Mouse (Mus musculus): ENCODE measurements around the gene Wdr90. TPM values are rescaled to one million over a fixed set of nuclear protein-coding genes. Genes with fewer than 3 reads are reported as not detected.

Wdr90 gene
- 21.2 TPM for polyA plus RNA-seq (2015; fragmentation: Illumina TruSeq; extraction: RNeasy Lipid Tissue Mini Kit (QIAGEN cat#74804); ENCODE audit: low read depth, low replicate concordance)

GRCm38 (mm10) chr17:25860832-25861703 is at the start of gene Wdr90:
Wdr90 (minus strand) TSS chr17:25861501.

GRCm38 (mm10) chr17:25880196-25880910 is 19.1 kb upstream of the Wdr90 start, which contains the start of gene Wfikkn1:
Wfikkn1 (minus strand) TSS chr17:25880858.

GRCm38 (mm10) chr17:25874721-25875170 is 13.4 kb upstream of the Wdr90 start, which contains the start of gene Mettl26:
Mettl26 (plus strand) TSS chr17:25875074.

GRCm38 (mm10) chr17:25868601-25869191 is 7.4 kb upstream of the Wdr90 start, which contains the start of gene Mcrip2:
Mcrip2 (minus strand) TSS chr17:25868764.

GRCm38 (mm10) chr17:25844396-25844901 is 16.9 kb downstream of the Wdr90 start, which contains the start of gene Rhot2:
Rhot2 (minus strand) TSS chr17:25844851.

GRCm38 (mm10) chr17:25841117-25841880 is 20.0 kb downstream of the Wdr90 start, which contains the start of gene Gm20683:
Gm20683 (minus strand) TSS chr17:25841763.

GRCm38 (mm10) chr17:25837076-25837410 is 24.3 kb downstream of the Wdr90 start, which contains the start of gene Rhbdl1:
Rhbdl1 (minus strand) TSS chr17:25837295.

GRCm38 (mm10) chr17:25833291-25833663 is 28.0 kb downstream of the Wdr90 start, which contains the start of gene Stub1:
Stub1 (minus strand) TSS chr17:25833404.

GRCm38 (mm10) chr17:25828712-25829557 is 32.4 kb downstream of the Wdr90 start, which contains the start of gene Jmjd8:
Jmjd8 (plus strand) TSS chr17:25828867.

GRCm38 (mm10) chr17:25823452-25823851 is 37.8 kb downstream of the Wdr90 start, which contains the start of gene Wdr24:
Wdr24 (plus strand) TSS chr17:25823627.

GRCm38 (mm10) chr17:25808789-25809605 is 52.3 kb downstream of the Wdr90 start, which contains the start of gene Fbxl16:
Fbxl16 (plus strand) TSS chr17:25809085.

GRCm38 (mm10) chr17:25796951-25797369 is 64.3 kb downstream of the Wdr90 start, which contains the start of gene Metrn:
Metrn (minus strand) TSS chr17:25797136.

GRCm38 (mm10) chr17:25795609-25796092 is 65.7 kb downstream of the Wdr90 start, which contains the start of gene AC134908.4:
AC134908.4 (minus strand) TSS chr17:25795659.

Other genes starting within 250 kb of the Wdr90 start
- 297 TPM for gene Gng13, start 144.3 kb downstream of the Wdr90 start, polyA plus RNA-seq (2015; fragmentation: Illumina TruSeq; extraction: RNeasy Lipid Tissue Mini Kit (QIAGEN cat#74804); ENCODE audit: low read depth, low replicate concordance)
- 1.5 TPM for gene Chtf18, start 134.1 kb downstream of the Wdr90 start, polyA plus RNA-seq (2015; fragmentation: Illumina TruSeq; extraction: RNeasy Lipid Tissue Mini Kit (QIAGEN cat#74804); ENCODE audit: low read depth, low replicate concordance)
- gene Rpusd1, start 133.8 kb downstream of the Wdr90 start, polyA plus RNA-seq (2015; fragmentation: Illumina TruSeq; extraction: RNeasy Lipid Tissue Mini Kit (QIAGEN cat#74804); ENCODE audit: low read depth, low replicate concordance) = 78.9 TPM
- 0.33 TPM for gene Mslnl, start 125.5 kb downstream of the Wdr90 start, polyA plus RNA-seq (2015; fragmentation: Illumina TruSeq; extraction: RNeasy Lipid Tissue Mini Kit (QIAGEN cat#74804); ENCODE audit: low read depth, low replicate concordance)
- 2.9 TPM for gene Msln, start 107.1 kb downstream of the Wdr90 start, polyA plus RNA-seq (2015; fragmentation: Illumina TruSeq; extraction: RNeasy Lipid Tissue Mini Kit (QIAGEN cat#74804); ENCODE audit: low read depth, low replicate concordance)
- 32.3 TPM for gene Narfl, start 87.7 kb downstream of the Wdr90 start, polyA plus RNA-seq (2015; fragmentation: Illumina TruSeq; extraction: RNeasy Lipid Tissue Mini Kit (QIAGEN cat#74804); ENCODE audit: low read depth, low replicate concordance)
- gene Haghl, start 75.8 kb downstream of the Wdr90 start, polyA plus RNA-seq (2015; fragmentation: Illumina TruSeq; extraction: RNeasy Lipid Tissue Mini Kit (QIAGEN cat#74804); ENCODE audit: low read depth, low replicate concordance) = 139 TPM
- 0.62 TPM for gene Ccdc78, start 74.9 kb downstream of the Wdr90 start, polyA plus RNA-seq (2015; fragmentation: Illumina TruSeq; extraction: RNeasy Lipid Tissue Mini Kit (QIAGEN cat#74804); ENCODE audit: low read depth, low replicate concordance)
- gene Fam173a, start 68.6 kb downstream of the Wdr90 start, polyA plus RNA-seq (2015; fragmentation: Illumina TruSeq; extraction: RNeasy Lipid Tissue Mini Kit (QIAGEN cat#74804); ENCODE audit: low read depth, low replicate concordance) = 88.4 TPM
- 1.7 TPM for gene AC134908.4, start 65.8 kb downstream of the Wdr90 start, polyA plus RNA-seq (2015; fragmentation: Illumina TruSeq; extraction: RNeasy Lipid Tissue Mini Kit (QIAGEN cat#74804); ENCODE audit: low read depth, low replicate concordance)
- gene Metrn, start 64.4 kb downstream of the Wdr90 start, polyA plus RNA-seq (2015; fragmentation: Illumina TruSeq; extraction: RNeasy Lipid Tissue Mini Kit (QIAGEN cat#74804); ENCODE audit: low read depth, low replicate concordance) = 128 TPM
- 572 TPM for gene Fbxl16, start 52.4 kb downstream of the Wdr90 start, polyA plus RNA-seq (2015; fragmentation: Illumina TruSeq; extraction: RNeasy Lipid Tissue Mini Kit (QIAGEN cat#74804); ENCODE audit: low read depth, low replicate concordance)
- gene Wdr24, start 37.9 kb downstream of the Wdr90 start, polyA plus RNA-seq (2015; fragmentation: Illumina TruSeq; extraction: RNeasy Lipid Tissue Mini Kit (QIAGEN cat#74804); ENCODE audit: low read depth, low replicate concordance) = 22.9 TPM
- gene Jmjd8, start 32.6 kb downstream of the Wdr90 start, polyA plus RNA-seq (2015; fragmentation: Illumina TruSeq; extraction: RNeasy Lipid Tissue Mini Kit (QIAGEN cat#74804); ENCODE audit: low read depth, low replicate concordance) = 42.7 TPM
- gene Stub1, start 28.1 kb downstream of the Wdr90 start, polyA plus RNA-seq (2015; fragmentation: Illumina TruSeq; extraction: RNeasy Lipid Tissue Mini Kit (QIAGEN cat#74804); ENCODE audit: low read depth, low replicate concordance) = 169 TPM
- 44.6 TPM for gene Rhbdl1, start 24.2 kb downstream of the Wdr90 start, polyA plus RNA-seq (2015; fragmentation: Illumina TruSeq; extraction: RNeasy Lipid Tissue Mini Kit (QIAGEN cat#74804); ENCODE audit: low read depth, low replicate concordance)
- 23.4 TPM for gene Gm20683, start 19.7 kb downstream of the Wdr90 start, polyA plus RNA-seq (2015; fragmentation: Illumina TruSeq; extraction: RNeasy Lipid Tissue Mini Kit (QIAGEN cat#74804); ENCODE audit: low read depth, low replicate concordance)
- 84.4 TPM for gene Rhot2, start 16.6 kb downstream of the Wdr90 start, polyA plus RNA-seq (2015; fragmentation: Illumina TruSeq; extraction: RNeasy Lipid Tissue Mini Kit (QIAGEN cat#74804); ENCODE audit: low read depth, low replicate concordance)
- 19.9 TPM for gene Mcrip2, start 7.3 kb upstream of the Wdr90 start, polyA plus RNA-seq (2015; fragmentation: Illumina TruSeq; extraction: RNeasy Lipid Tissue Mini Kit (QIAGEN cat#74804); ENCODE audit: low read depth, low replicate concordance)
- 49.7 TPM for gene Mettl26, start 13.6 kb upstream of the Wdr90 start, polyA plus RNA-seq (2015; fragmentation: Illumina TruSeq; extraction: RNeasy Lipid Tissue Mini Kit (QIAGEN cat#74804); ENCODE audit: low read depth, low replicate concordance)
- gene Wfikkn1, start 19.4 kb upstream of the Wdr90 start, polyA plus RNA-seq (2015; fragmentation: Illumina TruSeq; extraction: RNeasy Lipid Tissue Mini Kit (QIAGEN cat#74804); ENCODE audit: low read depth, low replicate concordance) = 0.33 TPM
- gene Rab40c, start 58.2 kb upstream of the Wdr90 start, polyA plus RNA-seq (2015; fragmentation: Illumina TruSeq; extraction: RNeasy Lipid Tissue Mini Kit (QIAGEN cat#74804); ENCODE audit: low read depth, low replicate concordance) = 40.3 TPM
- 95.8 TPM for gene Pigq, start 83.4 kb upstream of the Wdr90 start, polyA plus RNA-seq (2015; fragmentation: Illumina TruSeq; extraction: RNeasy Lipid Tissue Mini Kit (QIAGEN cat#74804); ENCODE audit: low read depth, low replicate concordance)
- gene Nhlrc4, start 83.5 kb upstream of the Wdr90 start, polyA plus RNA-seq (2015; fragmentation: Illumina TruSeq; extraction: RNeasy Lipid Tissue Mini Kit (QIAGEN cat#74804); ENCODE audit: low read depth, low replicate concordance) = 0.42 TPM
- gene A930017K11Rik, start 91.1 kb upstream of the Wdr90 start, polyA plus RNA-seq (2015; fragmentation: Illumina TruSeq; extraction: RNeasy Lipid Tissue Mini Kit (QIAGEN cat#74804); ENCODE audit: low read depth, low replicate concordance) = 0.97 TPM
- 23.5 TPM for gene Capn15, start 124.3 kb upstream of the Wdr90 start, polyA plus RNA-seq (2015; fragmentation: Illumina TruSeq; extraction: RNeasy Lipid Tissue Mini Kit (QIAGEN cat#74804); ENCODE audit: low read depth, low replicate concordance)
- 54.5 TPM for gene Rab11fip3, start 208.1 kb upstream of the Wdr90 start, polyA plus RNA-seq (2015; fragmentation: Illumina TruSeq; extraction: RNeasy Lipid Tissue Mini Kit (QIAGEN cat#74804); ENCODE audit: low read depth, low replicate concordance)
- 35.9 TPM for gene Decr2, start 228.8 kb upstream of the Wdr90 start, polyA plus RNA-seq (2015; fragmentation: Illumina TruSeq; extraction: RNeasy Lipid Tissue Mini Kit (QIAGEN cat#74804); ENCODE audit: low read depth, low replicate concordance)
- 4.6 TPM for gene Nme4, start 234.1 kb upstream of the Wdr90 start, polyA plus RNA-seq (2015; fragmentation: Illumina TruSeq; extraction: RNeasy Lipid Tissue Mini Kit (QIAGEN cat#74804); ENCODE audit: low read depth, low replicate concordance)